Mouse (Mus musculus) heart, embryonic 11.5 days (tissue): ENCODE results near the gene Gria2. TPM values are rescaled to one million over a fixed set of nuclear protein-coding genes. Genes with fewer than 3 reads are reported as not detected.

Experiments used
- ATAC-seq: fragments of 200-750 bp; cut with Nextera tagmentation; replicated peaks from 2 replicates; pipeline ENCODE4 v1.8.0; 2017; ENCODE audit warnings: moderate library complexity; ENCODE audit not compliant: insufficient number of reproducible peaks, low FRiP score, low TSS enrichment
- H3K27ac ChIP-seq: fragments of 300-500 bp; sonication (generic); 2 replicates; pipeline ENCODE4 v1.5.1; 2014; ENCODE audit warnings: mild to moderate bottlenecking, low read depth, low read length
- H3K27me3 ChIP-seq: fragments of 300-500 bp; sonication (generic); 2 replicates; pipeline ENCODE4 v1.6.1; 2014; ENCODE audit warnings: mild to moderate bottlenecking, low read length, mixed read lengths; ENCODE audit not compliant: control insufficient read depth, insufficient read depth
- H3K36me3 ChIP-seq: fragments of 300-500 bp; sonication (generic); 2 replicates; pipeline ENCODE4 v1.6.1; 2014; ENCODE audit warnings: mild to moderate bottlenecking, low read length, moderate library complexity, mixed read lengths; ENCODE audit not compliant: control insufficient read depth, insufficient read depth
- H3K4me1 ChIP-seq: fragments of 300-500 bp; sonication (generic); 2 replicates; pipeline ENCODE4 v1.6.1; 2014; ENCODE audit warnings: low read length; ENCODE audit not compliant: control insufficient read depth, insufficient read depth
- H3K4me2 ChIP-seq: fragments of 300-500 bp; sonication (generic); 2 replicates; pipeline ENCODE4 v1.6.1; 2014; ENCODE audit warnings: mild to moderate bottlenecking, moderate library complexity
- H3K4me3 ChIP-seq: fragments of 300-500 bp; sonication (generic); 2 replicates; pipeline ENCODE4 v1.5.1; 2014; ENCODE audit warnings: low read depth, low read length
- H3K9ac ChIP-seq: fragments of 300-500 bp; sonication (generic); 2 replicates; pipeline ENCODE4 v1.6.1; 2014; ENCODE audit warnings: mild to moderate bottlenecking, low read depth, low read length, moderate library complexity
- H3K9me3 ChIP-seq: fragments of 300-500 bp; sonication (generic); replicated peaks from 2 replicates; pipeline ENCODE4 v1.6.1; 2016; ENCODE audit warnings: low read length; ENCODE audit not compliant: control insufficient read depth
- WGBS: fragments of 180-500 bp; shearing (Covaris S2); extraction: QIAGEN DNeasy Blood & Tissue Kit; methylation state at CpG from one replicate; pipeline ENCODE4 v1.1.7; 2014; ENCODE audit not compliant: insufficient replicate concordance; 5-methylcytosine and 5-hydroxymethylcytosine counted together
- microRNA-seq: library from miRNA; unstranded; fragments of <30 nt; microRNA quantifications from one replicate; pipeline ENCODE4, GENCODE M21; 2016; ENCODE audit warnings: borderline number of aligned reads
- polyA plus RNA-seq: library from polyadenylated mRNA; unstranded; fragments of >200 nt; fragmentation: Nextera tagmentation; extraction: Ambion mirVana; gene quantifications from 2 replicates; pipeline ENCODE4 v1.2.1, GENCODE M21; 2014

Gene Gria2
- polyA plus RNA-seq, 1 experiment from 2014 or later = 1.7 TPM

DNA sequence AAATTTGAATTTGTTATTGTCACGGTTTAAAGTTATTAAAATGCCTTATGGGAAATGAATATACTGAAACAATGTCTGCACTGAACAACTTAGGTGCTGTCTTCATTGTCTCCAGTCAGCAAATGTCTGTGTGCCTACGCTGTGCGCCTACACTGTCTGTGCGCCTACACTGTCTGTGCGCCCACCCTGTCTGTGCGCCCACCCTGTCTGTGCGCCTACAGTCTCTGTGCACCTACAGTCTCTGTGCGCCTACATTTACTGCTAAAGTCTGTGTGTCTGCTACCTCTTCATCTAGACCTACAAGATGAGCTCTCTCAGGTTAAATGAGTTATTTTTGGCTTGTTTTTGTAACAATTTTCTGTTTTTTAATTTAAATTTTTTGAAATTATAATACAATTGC lies 107.7 kb downstream of the Gria2 start:
- Histone ChIP-seq H3K9ac (no peak overlapping the region), H3K9me3 (no peaks in the 10 kb centered on the region), H3K4me3 (no peak overlapping the region), H3K4me2 (no peak overlapping the region), H3K27ac (no peak overlapping the region), H3K27me3 (no peaks in the 10 kb centered on the region), H3K36me3 (no peaks in the 10 kb centered on the region), H3K4me1 (no peaks in the 10 kb centered on the region)
- 92% methylated on average over 8 of the region's 8 CpGs for WGBS
- ATAC-seq = no peak

DNA sequence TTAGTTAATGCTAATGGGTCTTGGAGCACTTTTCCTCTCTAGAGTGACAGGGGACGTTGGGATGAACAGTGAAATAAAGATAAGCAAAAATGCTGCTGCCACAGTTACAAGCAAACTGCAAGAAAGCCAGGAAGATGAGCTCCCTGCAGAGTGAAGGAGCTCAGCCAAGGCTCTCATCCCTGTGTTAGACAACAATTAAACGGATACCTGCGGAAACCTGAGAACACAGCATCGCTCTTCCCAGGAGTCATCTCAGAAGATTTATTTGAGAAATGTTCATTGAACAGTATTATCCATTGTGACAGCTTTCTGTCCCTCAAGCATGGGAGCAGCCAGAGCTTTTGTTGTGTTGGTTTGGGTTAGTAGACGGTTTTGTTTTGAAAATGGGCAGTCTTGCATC lies 137.5 kb downstream of the Gria2 start:
- no peak overlapping the region for H3K27ac ChIP-seq
- H3K4me1 ChIP-seq = no peaks in the 10 kb centered on the region
- no peaks in the 10 kb centered on the region for H3K27me3 ChIP-seq
- H3K4me3 ChIP-seq = no peak overlapping the region
- no peak overlapping the region for H3K4me2 ChIP-seq
- H3K9ac ChIP-seq = no peak overlapping the region
- no peaks in the 10 kb centered on the region for H3K9me3 ChIP-seq
- H3K36me3 ChIP-seq = no peaks in the 10 kb centered on the region
- 63% methylated on average over 5 of the region's 5 CpGs for WGBS
- no peak for ATAC-seq

- WGBS = 58% methylated on average over 2 of the region's 2 CpGs
These were observed 139.3 kb downstream of the Gria2 start for GRCm38 (mm10) chr3:80663293-80663692.

DNA sequence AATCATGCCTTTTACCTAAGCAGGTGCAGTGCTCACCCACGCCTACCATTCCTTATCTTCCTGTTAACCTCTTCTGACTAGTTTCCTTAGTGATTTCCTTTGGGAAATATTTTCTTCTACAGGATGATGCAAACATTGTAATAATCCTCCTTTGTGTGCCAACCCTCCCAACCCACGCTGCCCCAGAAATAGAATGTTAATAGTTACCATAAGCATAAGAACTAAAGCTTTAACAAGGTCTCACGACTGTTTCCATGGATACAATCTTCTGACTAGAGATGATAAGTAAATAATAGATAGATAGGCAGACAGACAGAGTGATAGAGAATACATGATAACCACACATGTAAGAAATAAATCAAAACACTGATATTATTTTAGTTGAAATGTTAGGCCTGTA lies 140.8 kb downstream of the Gria2 start:
- WGBS = 68% methylated on average over 3 of the region's 3 CpGs
- Histone ChIP-seq H3K9me3 (no peaks in the 10 kb centered on the region), H3K9ac (no peak overlapping the region), H3K4me1 (no peaks in the 10 kb centered on the region), H3K4me2 (no peak overlapping the region), H3K27me3 (no peaks in the 10 kb centered on the region), H3K4me3 (no peak overlapping the region), H3K36me3 (no peaks in the 10 kb centered on the region), H3K27ac (no peak overlapping the region)
- ATAC-seq = no peak

More at GRCm38 (mm10) chr3:80663293-80663692, 139.3 kb downstream of the Gria2 start:
- H3K4me3 ChIP-seq = no peak overlapping the region
- H3K9me3 ChIP-seq = no peaks in the 10 kb centered on the region
- no peak overlapping the region for H3K4me2 ChIP-seq
- H3K9ac ChIP-seq = no peak overlapping the region
- ATAC-seq = no peak
- no peaks in the 10 kb centered on the region for H3K36me3 ChIP-seq
- no peaks in the 10 kb centered on the region for H3K27me3 ChIP-seq
- H3K4me1 ChIP-seq = no peaks in the 10 kb centered on the region
- H3K27ac ChIP-seq = no peak overlapping the region

DNA sequence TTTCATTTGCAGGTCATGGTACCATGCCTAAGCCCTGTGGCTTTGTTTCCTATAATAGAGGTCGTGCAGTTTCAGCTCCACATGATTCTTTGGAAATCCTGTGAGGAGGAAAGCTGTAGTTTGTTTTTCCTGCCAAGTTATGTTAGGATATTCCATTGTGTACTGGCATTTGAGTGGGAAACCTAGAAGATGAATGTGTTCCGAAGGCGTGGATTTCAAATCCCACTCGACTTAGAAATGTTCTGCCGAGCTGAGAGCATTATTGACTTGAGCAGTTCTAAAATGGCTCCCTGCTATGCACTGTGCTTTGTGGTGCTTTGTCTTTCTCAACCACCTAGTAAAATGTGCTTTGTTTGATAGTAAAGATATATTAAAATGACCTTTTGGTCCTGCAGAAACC lies 150.4 kb downstream of the Gria2 start:
- Histone ChIP-seq H3K9ac (no peak overlapping the region), H3K4me2 (no peak overlapping the region), H3K27me3 (no peaks in the 10 kb centered on the region), H3K27ac (no peak overlapping the region), H3K4me1 (no peaks in the 10 kb centered on the region), H3K36me3 (no peaks in the 10 kb centered on the region), H3K4me3 (no peak overlapping the region), H3K9me3 (no peaks in the 10 kb centered on the region)
- no peak for ATAC-seq
- WGBS = 83% methylated on average over 5 of the region's 5 CpGs

Small RNAs within 50 kb of the gene (microRNA-seq; reads per million reads assigned to microRNA genes)
- not detected for gene Gm25749

Other genes with a start within 250 kb of the Gria2 start
- 6.0 and 6.4 TPM in 2 replicates for gene Glrb, start 110.8 kb upstream of the Gria2 start, polyA plus RNA-seq
- gene Pdgfc, start 233.6 kb upstream of the Gria2 start, polyA plus RNA-seq = 11.8 and 12.0 TPM in 2 replicates